Mouse (Mus musculus) liver, adult 2 months (tissue): ENCODE measurements at regions not wholly inside any gene's neighbourhood (a gene's known extent, or its start where the extent isn't known, plus 50 kb on each side); places are given as distances from the start of the nearest gene placed in this dataset.

Experiments
- DNase-seq: peaks from one replicate; pipeline ENCODE4 v3.0.0-alpha.2; 2011; ENCODE audit warnings: low read depth, low spot score; ENCODE audit errors: extremely low read depth
- H3K27ac ChIP-seq: fragments of 200-500 bp; replicated peaks from 2 replicates; pipeline ENCODE4 v1.5.1; 2012; ENCODE audit warnings: low read depth, mild to moderate bottlenecking, control low read depth, inconsistent platforms, low read length; ENCODE audit not compliant: insufficient read depth
- H3K27me3 ChIP-seq: fragments of 200-500 bp; 2 replicates; pipeline ENCODE4 v1.6.1; 2012; ENCODE audit warnings: mild to moderate bottlenecking, moderate library complexity, low read length, inconsistent platforms; ENCODE audit not compliant: control insufficient read depth, insufficient read depth
- H3K36me3 ChIP-seq: fragments of 200-500 bp; 2 replicates; pipeline ENCODE4 v1.6.1; 2012; ENCODE audit warnings: low read length, inconsistent platforms; ENCODE audit not compliant: control insufficient read depth, insufficient read depth
- H3K4me1 ChIP-seq: fragments of 200-500 bp; 2 replicates; pipeline ENCODE4 v1.6.1; 2011; ENCODE audit warnings: low read length; ENCODE audit not compliant: control insufficient read depth, insufficient read depth
- H3K4me3 ChIP-seq: fragments of 200-500 bp; 2 replicates; pipeline ENCODE4 v1.5.1; 2011; ENCODE audit warnings: low read depth, mild to moderate bottlenecking, control low read depth, low read length, moderate library complexity; ENCODE audit not compliant: insufficient read depth
- H3K79me2 ChIP-seq: fragments of 200-500 bp; 2 replicates; pipeline ENCODE4 v1.6.1; 2012; ENCODE audit warnings: inconsistent platforms, mild to moderate bottlenecking, low read length, moderate library complexity; ENCODE audit not compliant: control insufficient read depth, insufficient read depth
- H3K9ac ChIP-seq: fragments of 200-500 bp; 2 replicates; pipeline ENCODE4 v1.6.1; 2012; ENCODE audit warnings: low read depth, mild to moderate bottlenecking, control low read depth, inconsistent platforms, low read length
- CTCF ChIP-seq: fragments of 200-500 bp; IDR thresholded peaks from 2 replicates; pipeline ENCODE4 v1.5.1; 2011; ENCODE audit warnings: low read depth, low read length, control low read depth
- POLR2A ChIP-seq: fragments of 200-500 bp; IDR thresholded peaks from 2 replicates; pipeline ENCODE4 v1.6.1; 2011; ENCODE audit warnings: low read length, control low read depth; ENCODE audit not compliant: insufficient read depth; ENCODE audit errors: extremely low read depth
- WGBS: fragments of 180-500 bp; shearing (Covaris S2); methylation state at CpG from one replicate; pipeline ENCODE4 v1.1.7; 2018; 5-methylcytosine and 5-hydroxymethylcytosine counted together

- Histone ChIP-seq H3K27ac (no peak overlapping the region), H3K4me1 (no peaks in the 10 kb centered on the region), H3K4me3 (no peak overlapping the region), H3K36me3 (no peaks in the 10 kb centered on the region), H3K79me2 (no peaks in the 10 kb centered on the region), H3K27me3 (no peaks in the 10 kb centered on the region), H3K9ac (no peak overlapping the region)
- TF ChIP-seq CTCF: no peak
- TF ChIP-seq POLR2A: no peak
- WGBS: 69% methylated on average over 2 of the region's 2 CpGs
- no peak for DNase-seq
Observed at GRCm38 (mm10) chr10:66433490-66433889, 662.4 kb upstream of the Jmjd1c start.

GRCm38 (mm10) chr10:66470684-66471083, 625.2 kb upstream of the Jmjd1c start:
- no peak overlapping the region for H3K27ac ChIP-seq
- H3K4me1 ChIP-seq: no peaks in the 10 kb centered on the region
- H3K4me3 ChIP-seq: no peak overlapping the region
- H3K79me2 ChIP-seq: no peaks in the 10 kb centered on the region
- no peak overlapping the region for H3K9ac ChIP-seq
- TF ChIP-seq POLR2A (no peak), CTCF (no peak)
- no peak for DNase-seq
- no peaks in the 10 kb centered on the region for H3K27me3 ChIP-seq
- 71% methylated on average over 4 of the region's 4 CpGs for WGBS
- no peaks in the 10 kb centered on the region for H3K36me3 ChIP-seq

GRCm38 (mm10) chr10:66472038-66472437, 623.9 kb upstream of the Jmjd1c start:
- Histone ChIP-seq H3K4me3 (no peak overlapping the region), H3K9ac (no peak overlapping the region), H3K27me3 (no peaks in the 10 kb centered on the region), H3K27ac (no peak overlapping the region), H3K36me3 (no peaks in the 10 kb centered on the region), H3K79me2 (no peaks in the 10 kb centered on the region), H3K4me1 (no peaks in the 10 kb centered on the region)
- no peak for DNase-seq
- no peak for TF ChIP-seq CTCF
- TF ChIP-seq POLR2A: no peak
- WGBS: 65% methylated on average over 4 of the region's 4 CpGs

- H3K36me3 ChIP-seq: no peaks in the 10 kb centered on the region
- no peaks in the 10 kb centered on the region for H3K27me3 ChIP-seq
- no peaks in the 10 kb centered on the region for H3K4me1 ChIP-seq
- no peaks in the 10 kb centered on the region for H3K79me2 ChIP-seq
- no peak overlapping the region for H3K4me3 ChIP-seq
- no peak overlapping the region for H3K9ac ChIP-seq
- 77% methylated on average over 1 of the region's 1 CpGs for WGBS
- TF ChIP-seq CTCF: no peak
- no peak for TF ChIP-seq POLR2A
- H3K27ac ChIP-seq: no peak overlapping the region
- DNase-seq: no peak
Observed at GRCm38 (mm10) chr10:66475187-66475735, 620.7 kb upstream of the Jmjd1c start.

GRCm38 (mm10) chr10:66490871-66491270, 605.1 kb upstream of the Jmjd1c start:
- Histone ChIP-seq H3K36me3 (no peaks in the 10 kb centered on the region), H3K9ac (no peak overlapping the region), H3K27ac (no peak overlapping the region), H3K4me3 (no peak overlapping the region), H3K4me1 (no peaks in the 10 kb centered on the region), H3K79me2 (no peaks in the 10 kb centered on the region), H3K27me3 (no peaks in the 10 kb centered on the region)
- TF ChIP-seq CTCF: no peak
- TF ChIP-seq POLR2A: no peak
- DNase-seq: no peak
- WGBS: 79% methylated on average over 5 of the region's 5 CpGs

- no peaks in the 10 kb centered on the region for H3K4me1 ChIP-seq
- TF ChIP-seq CTCF (no peak), POLR2A (no peak)
- no peaks in the 10 kb centered on the region for H3K79me2 ChIP-seq
- H3K9ac ChIP-seq: no peak overlapping the region
- WGBS: 46% methylated on average over 10 of the region's 10 CpGs
- no peaks in the 10 kb centered on the region for H3K36me3 ChIP-seq
- no peak overlapping the region for H3K27ac ChIP-seq
- H3K27me3 ChIP-seq: no peaks in the 10 kb centered on the region
- no peak for DNase-seq
- no peak overlapping the region for H3K4me3 ChIP-seq
Observed at GRCm38 (mm10) chr10:66491850-66492249, 604.1 kb upstream of the Jmjd1c start.
